Mouse (Mus musculus) midbrain, postnatal 0 days (tissue): ENCODE measurements around the gene Tmem143. TPM values are rescaled to one million over a fixed set of nuclear protein-coding genes. Genes with fewer than 3 reads are reported as not detected.
"Not testable (repeated sequence)": the region's sequence is repeated elsewhere in the genome, so short reads cannot be mapped to it uniquely, and the experiment has no call there.

Experiments used
- ATAC-seq: fragments of 200-750 bp; cut with Nextera tagmentation; 2 replicates; pipeline ENCODE4 v1.8.0; 2017; ENCODE audit warnings: moderate number of reproducible peaks, mild to moderate bottlenecking, moderate TSS enrichment, moderate library complexity; ENCODE audit not compliant: low FRiP score
- DNase-seq: peaks from one replicate; pipeline ENCODE4 v3.0.0-alpha.2; 2015; ENCODE audit warnings: low spot score
- H3K27ac ChIP-seq: fragments of 300-500 bp; sonication (generic); 2 replicates; pipeline ENCODE4 v1.5.1; 2014; ENCODE audit warnings: low read depth, mild to moderate bottlenecking, low read length, mixed read lengths
- H3K27me3 ChIP-seq: fragments of 300-500 bp; sonication (generic); 2 replicates; pipeline ENCODE4 v1.6.1; 2014; ENCODE audit warnings: low read length, control low read depth, mixed read lengths; ENCODE audit not compliant: insufficient read depth
- H3K36me3 ChIP-seq: fragments of 300-500 bp; sonication (generic); 2 replicates; pipeline ENCODE4 v1.6.1; 2014; ENCODE audit warnings: low read length, control low read depth, mixed read lengths; ENCODE audit not compliant: insufficient read depth
- H3K4me1 ChIP-seq: fragments of 300-500 bp; sonication (generic); 2 replicates; pipeline ENCODE4 v1.6.1; 2014; ENCODE audit warnings: mild to moderate bottlenecking, control low read depth, antibody characterized with exemption, low read length, mixed read lengths; ENCODE audit not compliant: insufficient read depth
- H3K4me2 ChIP-seq: fragments of 300-500 bp; sonication (generic); 2 replicates; pipeline ENCODE4 v1.6.1; 2014; ENCODE audit warnings: low read depth, mild to moderate bottlenecking, low read length, mixed read lengths; ENCODE audit not compliant: poor library complexity, severe bottlenecking
- H3K4me3 ChIP-seq: fragments of 300-500 bp; sonication (generic); 2 replicates; pipeline ENCODE4 v1.5.1; 2014; ENCODE audit warnings: low read depth, mild to moderate bottlenecking, low read length, moderate library complexity
- H3K9ac ChIP-seq: fragments of 300-500 bp; sonication (generic); replicated peaks from 2 replicates; pipeline ENCODE4 v1.6.1; 2014; ENCODE audit warnings: mild to moderate bottlenecking, low read length, moderate library complexity, mixed read lengths; ENCODE audit not compliant: poor library complexity, severe bottlenecking
- H3K9me3 ChIP-seq: fragments of 300-500 bp; sonication (generic); 2 replicates; pipeline ENCODE4 v1.6.1; 2016; ENCODE audit warnings: low read length, control low read depth
- CTCF ChIP-seq: IDR thresholded peaks from 2 replicates; pipeline ENCODE4 v1.5.1; 2016; ENCODE audit warnings: antibody characterized with exemption, mild to moderate bottlenecking
- WGBS: fragments of 180-500 bp; shearing (Covaris S2); extraction: QIAGEN DNeasy Blood & Tissue Kit; methylation state at CpG from one replicate; pipeline ENCODE4 v1.1.7; 2014; 5-methylcytosine and 5-hydroxymethylcytosine counted together
- polyA plus RNA-seq: library from polyadenylated mRNA; unstranded; fragments of >200 nt; fragmentation: Nextera tagmentation; extraction: Ambion mirVana; gene quantifications from 2 replicates; pipeline ENCODE4 v1.2.1, GENCODE M21; 2015
- total RNA-seq: library from RNA; depleted of rRNA; stranded (reverse); fragments of >200 nt; gene quantifications from 2 replicates; pipeline ENCODE4 v1.2.3, GENCODE M21; 2014

Gene Tmem143
- total and polyA plus RNA-seq, 2 experiments from 2014 or later: 5.6 to 41.6 TPM

DNA sequence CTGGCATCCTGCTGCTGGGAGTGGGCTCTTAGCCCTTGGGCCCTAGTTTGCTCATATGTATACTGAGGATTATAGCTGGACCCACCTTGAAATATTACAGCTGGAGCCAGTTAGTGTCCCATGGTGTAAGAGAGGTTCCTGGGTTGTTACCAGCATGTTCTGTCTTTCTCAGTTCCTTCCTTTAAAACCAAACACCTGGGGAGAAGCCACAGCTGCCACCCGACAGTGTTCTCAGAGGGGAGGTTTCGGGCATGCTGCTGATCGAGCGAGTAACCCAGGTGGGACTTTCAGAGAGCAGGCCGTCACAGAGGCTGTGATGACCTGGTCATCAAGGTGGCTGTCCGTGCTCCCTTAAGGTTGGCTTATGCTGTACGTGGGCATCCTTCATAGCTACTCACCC, 19.8 kb upstream of the Tmem143 start:
- Histone ChIP-seq H3K9ac (no peak overlapping the region), H3K36me3 (peaks cover 40% of the 10 kb centered on the region), H3K27me3 (no peaks in the 10 kb centered on the region), H3K9me3 (no peaks in the 10 kb centered on the region), H3K27ac (no peak overlapping the region), H3K4me1 (peaks cover 7% of the 10 kb centered on the region; the same call in 1 of the 2 replicates), H3K4me2 (no peak overlapping the region), H3K4me3 (no peak overlapping the region)
- no peak for DNase-seq
- 95% methylated on average over 7 of the region's 7 CpGs for WGBS
- no peak for ATAC-seq
- no peak for TF ChIP-seq CTCF

DNA sequence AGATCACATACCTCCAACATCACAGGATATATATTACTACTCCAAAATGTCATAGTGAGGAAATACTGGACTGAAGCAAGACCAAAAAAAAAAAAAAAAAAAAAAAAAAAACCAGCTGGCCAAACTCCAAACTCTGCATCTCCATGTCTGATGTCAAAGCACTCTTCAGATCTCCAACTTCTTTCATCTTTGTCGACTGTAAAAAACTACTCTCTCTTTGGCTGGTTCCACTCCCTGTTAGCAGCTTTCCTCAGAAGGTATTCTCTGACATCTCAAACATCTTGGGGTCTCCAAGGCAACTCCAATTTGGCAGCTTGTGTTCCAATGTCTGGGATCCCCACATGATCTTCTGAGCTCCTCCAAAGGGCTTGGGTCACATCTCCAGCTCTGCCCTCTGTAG, 18.5 kb upstream of the Tmem143 start, which contains the start of gene Grin2d:
Gene Grin2d, minus strand, starts transcription at position 101 of the 400 bp plus-strand sequence.
- not testable (repeated sequence) for ATAC-seq, H3K9ac ChIP-seq, H3K27me3 ChIP-seq, H3K4me1 ChIP-seq, DNase-seq, H3K9me3 ChIP-seq, H3K4me3 ChIP-seq, H3K4me2 ChIP-seq, H3K27ac ChIP-seq
- peaks cover 50% of the 10 kb centered on the region for H3K36me3 ChIP-seq
- WGBS: 91% methylated on average over 1 of the region's 1 CpGs

DNA sequence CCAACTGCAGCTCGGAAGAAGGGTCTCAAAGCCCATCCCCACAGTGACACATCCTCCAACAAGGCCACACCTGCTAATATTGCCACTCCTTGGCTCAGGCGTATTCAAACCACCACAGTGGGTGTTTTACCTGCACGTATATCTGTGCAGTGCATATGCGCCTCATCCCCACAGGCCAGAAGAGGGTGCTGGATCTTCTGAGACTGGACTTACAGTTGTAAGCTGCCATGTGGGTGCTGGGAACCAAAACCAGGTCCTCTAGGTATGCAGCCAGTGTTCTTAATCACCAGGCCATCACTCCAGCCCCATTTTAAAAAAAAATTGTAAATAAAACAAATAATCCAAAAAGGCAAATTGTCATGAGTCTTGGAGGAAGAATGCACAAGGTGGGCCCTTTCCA, 16.2 kb upstream of the Tmem143 start:
- Histone ChIP-seq H3K27me3 (no peaks in the 10 kb centered on the region), H3K36me3 (peaks cover 63% of the 10 kb centered on the region), H3K4me3 (no peak overlapping the region), H3K27ac (no peak overlapping the region), H3K4me1 (no peaks in the 10 kb centered on the region), H3K9ac (no peak overlapping the region), H3K9me3 (no peaks in the 10 kb centered on the region), H3K4me2 (no peak overlapping the region)
- DNase-seq (no peak), ATAC-seq (no peak)
- no peak for TF ChIP-seq CTCF
- WGBS: 97% methylated on average over 4 of the region's 4 CpGs

DNA sequence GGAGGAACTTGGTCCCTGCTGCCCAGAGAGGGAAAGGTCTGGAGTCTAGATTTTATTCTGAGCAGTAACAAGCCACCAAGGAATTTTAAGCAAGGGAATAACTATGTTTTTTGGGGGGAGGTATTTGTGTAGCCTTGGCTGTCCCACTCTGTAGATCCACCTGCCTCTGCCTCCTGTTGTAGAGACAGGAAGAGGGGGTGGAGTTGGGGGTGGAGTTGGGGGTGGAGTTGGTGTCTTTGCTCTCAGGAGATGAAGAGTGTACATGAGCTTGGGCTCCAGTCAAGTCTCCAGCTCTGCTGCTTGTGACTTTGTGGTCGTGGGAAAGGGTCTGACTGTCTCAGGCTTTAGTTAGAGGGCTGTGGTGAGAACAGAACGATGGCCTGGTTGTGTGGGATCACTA, 15.7 kb upstream of the Tmem143 start:
- Histone ChIP-seq H3K27me3 (no peaks in the 10 kb centered on the region), H3K4me2 (no peak overlapping the region), H3K27ac (no peak overlapping the region), H3K4me1 (no peaks in the 10 kb centered on the region), H3K4me3 (no peak overlapping the region), H3K9me3 (no peaks in the 10 kb centered on the region), H3K36me3 (peaks cover 58% of the 10 kb centered on the region), H3K9ac (no peak overlapping the region)
- DNase-seq (no peak), ATAC-seq (no peak)
- TF ChIP-seq CTCF: no peak
- WGBS: 93% methylated on average over 2 of the region's 2 CpGs

DNA sequence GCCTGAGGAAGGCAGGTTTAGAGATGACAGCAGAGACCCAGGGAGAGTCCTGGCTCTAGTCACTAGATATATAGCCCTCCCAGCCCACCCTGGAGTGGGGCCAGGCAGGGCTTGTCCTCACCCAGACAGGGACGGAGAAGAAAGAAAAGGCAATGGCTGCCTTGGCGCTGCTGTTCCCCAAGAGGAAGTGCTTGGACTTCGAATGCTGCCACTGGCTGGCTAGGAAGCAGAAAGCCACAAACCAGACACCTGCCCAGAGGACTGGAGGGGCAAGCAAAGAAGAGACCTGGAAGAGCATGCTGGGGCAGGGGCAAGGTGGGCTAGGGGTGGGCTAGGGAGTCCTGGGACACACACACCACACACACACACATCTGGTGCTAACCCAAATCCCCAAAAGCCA, 9.5 kb upstream of the Tmem143 start:
- Histone ChIP-seq H3K36me3 (peaks cover 28% of the 10 kb centered on the region), H3K4me3 (no peak overlapping the region), H3K9ac (0 out of 2 replicates have a peak overlapping the region, but pooled peaks have one; percentile 24), H3K4me1 (no peaks in the 10 kb centered on the region), H3K27me3 (no peaks in the 10 kb centered on the region), H3K4me2 (no peak overlapping the region), H3K9me3 (no peaks in the 10 kb centered on the region), H3K27ac (no peak overlapping the region)
- no peak for TF ChIP-seq CTCF
- DNase-seq: no peak
- ATAC-seq: no peak
- 49% methylated on average over 3 of the region's 3 CpGs for WGBS

DNA sequence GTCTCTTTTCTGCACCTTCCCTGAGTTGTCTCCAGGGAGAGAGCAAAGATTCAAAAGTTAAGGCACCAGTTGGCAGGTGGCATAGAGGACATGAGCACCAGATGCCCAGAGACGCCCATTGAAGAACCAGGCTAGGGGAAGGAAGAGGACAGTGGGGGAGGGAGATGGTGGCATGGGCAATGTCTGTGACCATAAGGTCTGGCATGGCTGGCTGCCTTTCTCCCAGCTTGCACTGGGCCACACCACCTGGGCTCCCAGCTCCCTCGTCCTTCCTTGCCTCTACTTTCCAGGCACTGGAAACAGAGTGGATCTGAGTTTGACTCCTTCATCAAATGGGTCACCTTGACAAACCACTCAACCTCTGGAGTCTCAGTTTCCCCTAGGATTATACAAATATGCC, 4.1 kb upstream of the Tmem143 start:
- no peak for TF ChIP-seq CTCF
- Histone ChIP-seq H3K9me3 (no peaks in the 10 kb centered on the region), H3K9ac (no peak overlapping the region), H3K27ac (no peak overlapping the region), H3K4me1 (no peaks in the 10 kb centered on the region), H3K36me3 (no peaks in the 10 kb centered on the region), H3K27me3 (no peaks in the 10 kb centered on the region), H3K4me3 (no peak overlapping the region), H3K4me2 (no peak overlapping the region)
- ATAC-seq (no peak), DNase-seq (no peak)
- 78% methylated on average over 2 of the region's 2 CpGs for WGBS
